Mouse (Mus musculus): ENCODE measurements around the gene Pknox1. TPM values are rescaled to one million over a fixed set of nuclear protein-coding genes. Genes with fewer than 3 reads are reported as not detected.
A peak's percentile ranks its signal among the peaks of the same experiment; 100 is the strongest.

Gene Pknox1
- polyA plus RNA-seq, 1 experiment from 2014 or later = 47.5 TPM

- Histone ChIP-seq H3K9ac (no peak overlapping the region), H3K4me1 (replicated peaks; ENCODE audit: control insufficient read depth, insufficient read depth, low read length) (peaks cover 21% of the 10 kb centered on the region), H3K36me3 (replicated peaks; ENCODE audit: control insufficient read depth, insufficient read depth) (no peaks in the 10 kb centered on the region), H3K9me3 (ENCODE audit: control insufficient read depth, low read length) (no peaks in the 10 kb centered on the region), H3K4me3 (replicated peaks; ENCODE audit: low read length) (peak overlapping the region; percentile 42; the same call in 1 of the 2 replicates), H3K27ac (no peak overlapping the region), H3K4me2 (replicated peaks) (peak overlapping the region; percentile 92; the same call in 1 of the 2 replicates), H3K27me3 (ENCODE audit: control insufficient read depth, insufficient read depth, low read length) (peaks cover 17% of the 10 kb centered on the region)
- DNase-seq (ENCODE audit: low spot score) (no peak), ATAC-seq (ENCODE audit: low FRiP score) (no peak)
- WGBS = 59% methylated on average over 11 of the region's 11 CpGs
These were observed 71.2 kb downstream of the Pknox1 start for GRCm38 (mm10) chr17:31635781-31636180.

GRCm38 (mm10) chr17:31636277-31636941 is 71.9 kb downstream of the Pknox1 start:
- 5% methylated on average over 45 of the region's 45 CpGs for WGBS
- Histone ChIP-seq H3K27me3 (ENCODE audit: control insufficient read depth, insufficient read depth, low read length) (peaks cover 17% of the 10 kb centered on the region), H3K9ac (peak overlapping the region; percentile 57), H3K27ac (no peak overlapping the region), H3K4me2 (replicated peaks) (peak overlapping the region; percentile 92), H3K9me3 (ENCODE audit: control insufficient read depth, low read length) (no peaks in the 10 kb centered on the region), H3K36me3 (replicated peaks; ENCODE audit: control insufficient read depth, insufficient read depth) (no peaks in the 10 kb centered on the region), H3K4me3 (replicated peaks; ENCODE audit: low read length) (peak overlapping the region; percentile 42), H3K4me1 (replicated peaks; ENCODE audit: control insufficient read depth, insufficient read depth, low read length) (peaks cover 21% of the 10 kb centered on the region)
- ATAC-seq (ENCODE audit: low FRiP score) (0 out of 2 replicates have a peak, but pooled peaks have one; percentile 41), DNase-seq (ENCODE audit: low spot score) (no peak)

- Histone ChIP-seq H3K4me2 (replicated peaks) (peak within 1 kb of the TSS; percentile 92), H3K9me3 (ENCODE audit: control insufficient read depth, low read length) (no peaks in the 10 kb centered on the region), H3K4me1 (replicated peaks; ENCODE audit: control insufficient read depth, insufficient read depth, low read length) (peaks cover 21% of the 10 kb centered on the region), H3K9ac (peak within 1 kb of the TSS; percentile 57), H3K4me3 (replicated peaks; ENCODE audit: low read length) (peak within 1 kb of the TSS; percentile 42), H3K36me3 (replicated peaks; ENCODE audit: control insufficient read depth, insufficient read depth) (no peaks in the 10 kb centered on the region), H3K27me3 (ENCODE audit: control insufficient read depth, insufficient read depth, low read length) (peaks cover 17% of the 10 kb centered on the region), H3K27ac (peak within 1 kb of the TSS; percentile 69)
- WGBS = 2% methylated on average over 60 of the region's 61 CpGs
- DNase-seq (ENCODE audit: low spot score) (peak; percentile 51), ATAC-seq (ENCODE audit: low FRiP score) (peak; percentile 84)
These were observed 72.6 kb downstream of the Pknox1 start, which contains the start of gene Cbs for GRCm38 (mm10) chr17:31636942-31637811. Gene Cbs, minus strand, starts transcription at chr17:31637238.

- Histone ChIP-seq H3K4me3 (replicated peaks; ENCODE audit: low read length) (no peak overlapping the region), H3K4me2 (replicated peaks) (peak overlapping the region; percentile 92; the same call in 1 of the 2 replicates), H3K27ac (peak overlapping the region; percentile 69), H3K9ac (no peak overlapping the region), H3K9me3 (ENCODE audit: control insufficient read depth, low read length) (no peaks in the 10 kb centered on the region), H3K27me3 (ENCODE audit: control insufficient read depth, insufficient read depth, low read length) (peaks cover 17% of the 10 kb centered on the region), H3K4me1 (replicated peaks; ENCODE audit: control insufficient read depth, insufficient read depth, low read length) (peaks cover 21% of the 10 kb centered on the region), H3K36me3 (replicated peaks; ENCODE audit: control insufficient read depth, insufficient read depth) (no peaks in the 10 kb centered on the region)
- peak; percentile 55 for DNase-seq (ENCODE audit: low spot score)
- 49% methylated on average over 9 of the region's 9 CpGs for WGBS
- no peak for ATAC-seq (ENCODE audit: low FRiP score)
These were observed 73.5 kb downstream of the Pknox1 start for GRCm38 (mm10) chr17:31637866-31638570.

GRCm38 (mm10) chr17:31639651-31640050 is 75.1 kb downstream of the Pknox1 start:
- DNase-seq (ENCODE audit: low spot score) (no peak), ATAC-seq (ENCODE audit: low FRiP score) (no peak)
- H3K27me3 ChIP-seq (ENCODE audit: control insufficient read depth, insufficient read depth, low read length) = peaks cover 17% of the 10 kb centered on the region

GRCm38 (mm10) chr17:31642331-31642730 is 77.8 kb downstream of the Pknox1 start:
- Histone ChIP-seq H3K9me3 (ENCODE audit: control insufficient read depth, low read length) (no peaks in the 10 kb centered on the region), H3K36me3 (replicated peaks; ENCODE audit: control insufficient read depth, insufficient read depth) (peaks cover 16% of the 10 kb centered on the region), H3K27ac (no peak overlapping the region), H3K9ac (no peak overlapping the region), H3K27me3 (ENCODE audit: control insufficient read depth, insufficient read depth, low read length) (no peaks in the 10 kb centered on the region; the same call in 1 of the 2 replicates), H3K4me2 (replicated peaks) (no peak overlapping the region), H3K4me3 (replicated peaks; ENCODE audit: low read length) (no peak overlapping the region), H3K4me1 (replicated peaks; ENCODE audit: control insufficient read depth, insufficient read depth, low read length) (0 out of 2 replicates have a peak, but pooled peaks cover 8% of the 10 kb centered on the region)
- DNase-seq (ENCODE audit: low spot score) (no peak), ATAC-seq (ENCODE audit: low FRiP score) (no peak)
- WGBS = 35% methylated on average over 8 of the region's 8 CpGs

More at GRCm38 (mm10) chr17:31639651-31640050, 75.1 kb downstream of the Pknox1 start:
- no peak overlapping the region for H3K4me2 ChIP-seq (replicated peaks)
- 56% methylated on average over 4 of the region's 4 CpGs for WGBS
- peaks cover 21% of the 10 kb centered on the region for H3K4me1 ChIP-seq (replicated peaks; ENCODE audit: control insufficient read depth, insufficient read depth, low read length)
- H3K4me3 ChIP-seq (replicated peaks; ENCODE audit: low read length) = no peak overlapping the region
- H3K27ac ChIP-seq = no peak overlapping the region
- no peaks in the 10 kb centered on the region for H3K36me3 ChIP-seq (replicated peaks; ENCODE audit: control insufficient read depth, insufficient read depth)
- no peaks in the 10 kb centered on the region for H3K9me3 ChIP-seq (ENCODE audit: control insufficient read depth, low read length)
- H3K9ac ChIP-seq = no peak overlapping the region

GRCm38 (mm10) chr17:31642913-31643312 is 78.4 kb downstream of the Pknox1 start:
- Histone ChIP-seq H3K4me1 (replicated peaks; ENCODE audit: control insufficient read depth, insufficient read depth, low read length) (0 out of 2 replicates have a peak, but pooled peaks cover 2% of the 10 kb centered on the region), H3K4me3 (replicated peaks; ENCODE audit: low read length) (no peak overlapping the region), H3K9me3 (ENCODE audit: control insufficient read depth, low read length) (no peaks in the 10 kb centered on the region), H3K36me3 (replicated peaks; ENCODE audit: control insufficient read depth, insufficient read depth) (peaks cover 22% of the 10 kb centered on the region), H3K4me2 (replicated peaks) (no peak overlapping the region), H3K9ac (no peak overlapping the region), H3K27me3 (ENCODE audit: control insufficient read depth, insufficient read depth, low read length) (no peaks in the 10 kb centered on the region; the same call in 1 of the 2 replicates), H3K27ac (no peak overlapping the region)
- no peak for DNase-seq (ENCODE audit: low spot score)
- WGBS = 76% methylated on average over 4 of the region's 4 CpGs
- no peak for ATAC-seq (ENCODE audit: low FRiP score)

- Histone ChIP-seq H3K27ac (no peak overlapping the region), H3K4me2 (replicated peaks) (no peak overlapping the region), H3K9me3 (ENCODE audit: control insufficient read depth, low read length) (no peaks in the 10 kb centered on the region), H3K4me3 (replicated peaks; ENCODE audit: low read length) (no peak overlapping the region), H3K9ac (no peak overlapping the region), H3K27me3 (ENCODE audit: control insufficient read depth, insufficient read depth, low read length) (no peaks in the 10 kb centered on the region), H3K36me3 (replicated peaks; ENCODE audit: control insufficient read depth, insufficient read depth) (peaks cover 57% of the 10 kb centered on the region), H3K4me1 (replicated peaks; ENCODE audit: control insufficient read depth, insufficient read depth, low read length) (no peaks in the 10 kb centered on the region)
- no peak for DNase-seq (ENCODE audit: low spot score)
- 95% methylated on average over 5 of the region's 5 CpGs for WGBS
- ATAC-seq (ENCODE audit: low FRiP score) = no peak
These were observed 81.9 kb downstream of the Pknox1 start for GRCm38 (mm10) chr17:31646199-31647002.

All from hindbrain, embryonic 14.5 days (tissue).